Mouse (Mus musculus): ENCODE data around the gene Defb23. TPM values are rescaled to one million over a fixed set of nuclear protein-coding genes. Genes with fewer than 3 reads are reported as not detected.

The Defb23 gene
- total and polyA plus RNA-seq, 3 experiments: not detected

DNA sequence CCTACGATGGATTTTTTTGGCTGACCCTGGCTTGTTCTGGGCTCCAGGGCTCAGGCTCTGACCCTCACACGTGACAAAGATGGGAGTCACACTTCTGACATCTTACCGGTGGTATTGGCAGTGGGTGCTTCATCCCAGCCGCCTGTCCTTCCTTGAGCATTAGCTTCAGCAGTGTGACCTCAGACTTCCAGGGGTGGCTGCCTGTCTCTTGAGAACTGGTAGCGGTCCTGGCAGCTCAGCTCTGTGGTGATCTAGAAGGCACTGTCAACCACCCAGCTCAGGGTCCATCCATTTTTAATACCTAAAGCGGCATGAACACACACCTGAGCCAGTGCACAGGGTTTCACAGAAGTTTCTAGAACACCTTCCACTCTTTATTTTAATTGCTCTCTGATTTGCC, 54.6 kb downstream of the Defb23 start:
- H3K27me3 ChIP-seq (ENCODE audit: control insufficient read depth in 1 of 2, insufficient read depth in 2 of 2, low read length in 2 of 2): no peaks in the 10 kb centered on the region
- H3K36me3 ChIP-seq (ENCODE audit: control insufficient read depth in 1 of 2, insufficient read depth in 2 of 2, low read length in 2 of 2): no peaks in the 10 kb centered on the region
- DNase-seq (ENCODE audit: low read depth, low spot score): no peak
- H3K27ac ChIP-seq (ENCODE audit: control insufficient read depth, low read depth, low read length): no peak overlapping the region
- no peak overlapping the region for H3K9ac ChIP-seq (ENCODE audit: control insufficient read depth, low read depth, low read length, poor library complexity, severe bottlenecking)
- TF ChIP-seq ZKSCAN1 (IDR thresholded peaks at IDR 0.05; ENCODE audit: low read depth, low read length) (no peak), MXI1 (IDR thresholded peaks at IDR 0.05; ENCODE audit: low read depth, low read length) (no peak), SIN3A (IDR thresholded peaks at IDR 0.05; ENCODE audit: low read length) (no peak), CTCF (IDR thresholded peaks at IDR 0.05 in 2 of 3, conservative IDR thresholded peaks at IDR 0.05 in 1 of 3; ENCODE audit: control insufficient read depth in 1 of 3, insufficient read depth in 1 of 3, low read depth in 2 of 3, low read length in 3 of 3, poor library complexity in 1 of 3, severe bottlenecking in 1 of 3) (no peak), CHD2 (IDR thresholded peaks at IDR 0.05; ENCODE audit: low read length) (no peak), POLR2AphosphoS5 (IDR thresholded peaks at IDR 0.05; ENCODE audit: borderline replicate concordance, low read depth, low read length) (no peak), TAL1 (IDR thresholded peaks at IDR 0.05; ENCODE audit: low read length) (no peak), MAFK (IDR thresholded peaks at IDR 0.05; ENCODE audit: borderline replicate concordance, low read depth, low read length) (no peak), MAX (IDR thresholded peaks at IDR 0.05; ENCODE audit: low read length) (no peak), MAZ (IDR thresholded peaks at IDR 0.05; ENCODE audit: low read depth, low read length) (no peak), ZC3H11A (IDR thresholded peaks at IDR 0.05; ENCODE audit: low read depth, low read length) (no peak), GABPA (IDR thresholded peaks at IDR 0.05; ENCODE audit: low read depth, low read length) (no peak)
- peaks cover 12% of the 10 kb centered on the region for H3K79me2 ChIP-seq (ENCODE audit: control insufficient read depth, insufficient read depth, low read length, poor library complexity)
- H3K4me3 ChIP-seq (ENCODE audit: control insufficient read depth in 1 of 2, insufficient read depth in 1 of 2, low read depth in 2 of 2, low read length in 2 of 2): no peak overlapping the region
- H3K4me1 ChIP-seq (ENCODE audit: control insufficient read depth in 1 of 2, insufficient read depth in 2 of 2, low read length in 2 of 2): peaks cover 0 to 14% of the 10 kb centered on the region in 2 experiments; a peak in 3 of 4 replicates
- no peaks in the 10 kb centered on the region for H3K9me3 ChIP-seq (replicated peaks; ENCODE audit: insufficient read depth, low read length)

Other genes with a start within 250 kb of the Defb23 start
- gene Csnk2a1, start 237.8 kb downstream of the Defb23 start, total RNA-seq (2012; rRNA removed): 130 and 140 TPM in 2 replicates
- gene Csnk2a1, start 237.8 kb downstream of the Defb23 start, polyA plus RNA-seq (2012; ENCODE audit: insufficient read depth in 1 of 2, insufficient read length in 2 of 2, low read depth in 1 of 2, low replicate concordance in 2 of 2, missing spikeins in 1 of 2): 10 to 100 TPM in 1 of 2 experiments, not detected in 1; 88.5 TPM
- gene Tbc1d20, start 170.8 kb downstream of the Defb23 start, total RNA-seq (2012; rRNA removed): 19.2 and 19.6 TPM in 2 replicates
- gene Tbc1d20, start 170.8 kb downstream of the Defb23 start, polyA plus RNA-seq (2012; ENCODE audit: insufficient read depth in 1 of 2, insufficient read length in 2 of 2, low read depth in 1 of 2, low replicate concordance in 2 of 2, missing spikeins in 1 of 2): 10 to 100 TPM in 1 of 2 experiments, not detected in 1; 31.4 TPM
- gene Rbck1, start 132.0 kb downstream of the Defb23 start, total RNA-seq (2012; rRNA removed): 84.9 and 90.9 TPM in 2 replicates
- gene Rbck1, start 132.0 kb downstream of the Defb23 start, polyA plus RNA-seq (2012; ENCODE audit: insufficient read depth in 1 of 2, insufficient read length in 2 of 2, low read depth in 1 of 2, low replicate concordance in 2 of 2, missing spikeins in 1 of 2): 100 to 1,000 TPM in 1 of 2 experiments, 10 to 100 TPM in 1; 92.1 to 162 TPM
- gene Trib3, start 120.6 kb downstream of the Defb23 start, total RNA-seq (2012; rRNA removed): 6.1 and 62.9 TPM in 2 replicates
- gene Trib3, start 120.6 kb downstream of the Defb23 start, polyA plus RNA-seq (2012; ENCODE audit: insufficient read depth in 1 of 2, insufficient read length in 2 of 2, low read depth in 1 of 2, low replicate concordance in 2 of 2, missing spikeins in 1 of 2): 10 to 100 TPM in 1 of 2 experiments, not detected in 1; 34.9 TPM
- gene Nrsn2, start 88.0 kb downstream of the Defb23 start, total RNA-seq (2012; rRNA removed): not detected in 2 replicates
- not detected for gene Nrsn2, start 88.0 kb downstream of the Defb23 start, polyA plus RNA-seq (2012; ENCODE audit: insufficient read depth in 1 of 2, insufficient read length in 2 of 2, low read depth in 1 of 2, low replicate concordance in 2 of 2, missing spikeins in 1 of 2)
- 1.5 and 2.0 TPM in 2 replicates for gene Sox12, start 66.6 kb downstream of the Defb23 start, total RNA-seq (2012; rRNA removed)
- gene Sox12, start 66.6 kb downstream of the Defb23 start, polyA plus RNA-seq (2012; ENCODE audit: insufficient read depth in 1 of 2, insufficient read length in 2 of 2, low read depth in 1 of 2, low replicate concordance in 2 of 2, missing spikeins in 1 of 2): 10 to 100 TPM in 1 of 2 experiments, not detected in 1; 24.7 TPM
- 5.1 and 5.7 TPM in 2 replicates for gene Zcchc3, start 49.6 kb downstream of the Defb23 start, total RNA-seq (2012; rRNA removed)
- gene Zcchc3, start 49.6 kb downstream of the Defb23 start, polyA plus RNA-seq (2012; ENCODE audit: insufficient read depth in 1 of 2, insufficient read length in 2 of 2, low read depth in 1 of 2, low replicate concordance in 2 of 2, missing spikeins in 1 of 2): 10 to 100 TPM in 1 of 2 experiments, not detected in 1; 12.1 TPM
- gene 6820408C15Rik, start 49.0 kb downstream of the Defb23 start, total RNA-seq (2012; rRNA removed): 0.08 and 0.13 TPM in 2 replicates
- gene 6820408C15Rik, start 49.0 kb downstream of the Defb23 start, polyA plus RNA-seq (2012; ENCODE audit: insufficient read depth in 1 of 2, insufficient read length in 2 of 2, low read depth in 1 of 2, low replicate concordance in 2 of 2, missing spikeins in 1 of 2): under 1 TPM in 1 of 2 experiments, not detected in 1; 0.31 TPM
- not detected in 2 replicates for gene Defb20, start 12.4 kb upstream of the Defb23 start, total RNA-seq (2012; rRNA removed)
- not detected for gene Defb20, start 12.4 kb upstream of the Defb23 start, polyA plus RNA-seq (2012; ENCODE audit: insufficient read depth in 1 of 2, insufficient read length in 2 of 2, low read depth in 1 of 2, low replicate concordance in 2 of 2, missing spikeins in 1 of 2)
- not detected in 2 replicates for gene Defb22, start 25.5 kb upstream of the Defb23 start, total RNA-seq (2012; rRNA removed)
- not detected for gene Defb22, start 25.5 kb upstream of the Defb23 start, polyA plus RNA-seq (2012; ENCODE audit: insufficient read depth in 1 of 2, insufficient read length in 2 of 2, low read depth in 1 of 2, low replicate concordance in 2 of 2, missing spikeins in 1 of 2)
- gene Defb26, start 47.1 kb upstream of the Defb23 start, total RNA-seq (2012; rRNA removed): not detected in 2 replicates
- not detected for gene Defb26, start 47.1 kb upstream of the Defb23 start, polyA plus RNA-seq (2012; ENCODE audit: insufficient read depth in 1 of 2, insufficient read length in 2 of 2, low read depth in 1 of 2, low replicate concordance in 2 of 2, missing spikeins in 1 of 2)
- not detected in 2 replicates for gene Defb28, start 53.6 kb upstream of the Defb23 start, total RNA-seq (2012; rRNA removed)
- gene Defb28, start 53.6 kb upstream of the Defb23 start, polyA plus RNA-seq (2012; ENCODE audit: insufficient read depth in 1 of 2, insufficient read length in 2 of 2, low read depth in 1 of 2, low replicate concordance in 2 of 2, missing spikeins in 1 of 2): not detected
- gene Defb29, start 75.5 kb upstream of the Defb23 start, total RNA-seq (2012; rRNA removed): not detected in 2 replicates
- not detected for gene Defb29, start 75.5 kb upstream of the Defb23 start, polyA plus RNA-seq (2012; ENCODE audit: insufficient read depth in 1 of 2, insufficient read length in 2 of 2, low read depth in 1 of 2, low replicate concordance in 2 of 2, missing spikeins in 1 of 2)
- gene Gm17416, start 104.7 kb upstream of the Defb23 start, total RNA-seq (2012; rRNA removed): not detected in 2 replicates
- not detected for gene Gm17416, start 104.7 kb upstream of the Defb23 start, polyA plus RNA-seq (2012; ENCODE audit: insufficient read depth in 1 of 2, insufficient read length in 2 of 2, low read depth in 1 of 2, low replicate concordance in 2 of 2, missing spikeins in 1 of 2)
- gene Defb21, start 108.1 kb upstream of the Defb23 start, total RNA-seq (2012; rRNA removed): not detected in 2 replicates
- not detected for gene Defb21, start 108.1 kb upstream of the Defb23 start, polyA plus RNA-seq (2012; ENCODE audit: insufficient read depth in 1 of 2, insufficient read length in 2 of 2, low read depth in 1 of 2, low replicate concordance in 2 of 2, missing spikeins in 1 of 2)
- not detected in 2 replicates for gene Defb19, start 115.7 kb upstream of the Defb23 start, total RNA-seq (2012; rRNA removed)
- gene Defb19, start 115.7 kb upstream of the Defb23 start, polyA plus RNA-seq (2012; ENCODE audit: insufficient read depth in 1 of 2, insufficient read length in 2 of 2, low read depth in 1 of 2, low replicate concordance in 2 of 2, missing spikeins in 1 of 2): not detected
- not detected in 2 replicates for gene Defb45, start 134.8 kb upstream of the Defb23 start, total RNA-seq (2012; rRNA removed)
- not detected for gene Defb45, start 134.8 kb upstream of the Defb23 start, polyA plus RNA-seq (2012; ENCODE audit: insufficient read depth in 1 of 2, insufficient read length in 2 of 2, low read depth in 1 of 2, low replicate concordance in 2 of 2, missing spikeins in 1 of 2)
- gene Defb36, start 139.7 kb upstream of the Defb23 start, total RNA-seq (2012; rRNA removed): not detected in 2 replicates
- gene Defb36, start 139.7 kb upstream of the Defb23 start, polyA plus RNA-seq (2012; ENCODE audit: insufficient read depth in 1 of 2, insufficient read length in 2 of 2, low read depth in 1 of 2, low replicate concordance in 2 of 2, missing spikeins in 1 of 2): not detected
- gene Defb25, start 158.4 kb upstream of the Defb23 start, total RNA-seq (2012; rRNA removed): not detected in 2 replicates
- gene Defb25, start 158.4 kb upstream of the Defb23 start, polyA plus RNA-seq (2012; ENCODE audit: insufficient read depth in 1 of 2, insufficient read length in 2 of 2, low read depth in 1 of 2, low replicate concordance in 2 of 2, missing spikeins in 1 of 2): not detected
- not detected in 2 replicates for gene Rem1, start 162.3 kb upstream of the Defb23 start, total RNA-seq (2012; rRNA removed)
- not detected for gene Rem1, start 162.3 kb upstream of the Defb23 start, polyA plus RNA-seq (2012; ENCODE audit: insufficient read depth in 1 of 2, insufficient read length in 2 of 2, low read depth in 1 of 2, low replicate concordance in 2 of 2, missing spikeins in 1 of 2)
- 73.8 and 82.7 TPM in 2 replicates for gene H13, start 204.8 kb upstream of the Defb23 start, total RNA-seq (2012; rRNA removed)
- gene H13, start 204.8 kb upstream of the Defb23 start, polyA plus RNA-seq (2012; ENCODE audit: insufficient read depth in 1 of 2, insufficient read length in 2 of 2, low read depth in 1 of 2, low replicate concordance in 2 of 2, missing spikeins in 1 of 2): 100 to 1,000 TPM; 139 to 421 TPM
- 1.6 and 2.7 TPM in 2 replicates for gene Mcts2, start 222.4 kb upstream of the Defb23 start, total RNA-seq (2012; rRNA removed)
- gene Mcts2, start 222.4 kb upstream of the Defb23 start, polyA plus RNA-seq (2012; ENCODE audit: insufficient read depth in 1 of 2, insufficient read length in 2 of 2, low read depth in 1 of 2, low replicate concordance in 2 of 2, missing spikeins in 1 of 2): 1 to 10 TPM in 1 of 2 experiments, not detected in 1; 3.0 TPM